Mouse (Mus musculus) adrenal gland, adult 8-10 months (tissue): ENCODE measurements around the gene Tanc1. TPM values are rescaled to one million over a fixed set of nuclear protein-coding genes. Genes with fewer than 3 reads are reported as not detected.
A peak's percentile ranks its signal among the peaks of the same experiment; 100 is the strongest.

Source experiments
- DNase-seq: peaks from one replicate; pipeline ENCODE4 v3.0.0; 2022
- total RNA-seq, 4 experiments: library from RNA; stranded (reverse); gene quantifications; 2 replicates each; pipeline ENCODE4 v1.2.4; 2022

Gene Tanc1
- total RNA-seq, 4 experiments from 2014 or later, result 17.4 to 31.0 (median 23.9) TPM

DNA sequence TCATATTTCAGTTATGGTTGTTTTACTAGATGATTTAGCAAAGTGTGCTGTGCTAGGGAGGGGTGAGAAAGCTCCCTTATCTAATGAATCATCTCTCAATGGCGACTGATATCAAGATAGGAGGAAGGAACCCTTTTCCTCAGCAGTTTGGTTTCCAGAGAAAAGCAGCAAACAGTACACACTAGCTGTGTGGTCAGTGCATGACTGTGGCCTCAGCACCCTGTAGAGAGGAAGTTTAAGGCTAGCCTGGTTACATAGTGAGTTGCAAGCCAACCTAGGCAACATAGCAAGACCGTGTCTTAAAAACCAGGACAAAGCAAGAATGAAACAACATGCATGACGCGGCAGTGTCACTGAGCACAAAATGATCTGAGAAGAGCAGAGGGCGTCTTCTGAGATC, 150.4 kb downstream of the Tanc1 start:
- no peak for DNase-seq

DNA sequence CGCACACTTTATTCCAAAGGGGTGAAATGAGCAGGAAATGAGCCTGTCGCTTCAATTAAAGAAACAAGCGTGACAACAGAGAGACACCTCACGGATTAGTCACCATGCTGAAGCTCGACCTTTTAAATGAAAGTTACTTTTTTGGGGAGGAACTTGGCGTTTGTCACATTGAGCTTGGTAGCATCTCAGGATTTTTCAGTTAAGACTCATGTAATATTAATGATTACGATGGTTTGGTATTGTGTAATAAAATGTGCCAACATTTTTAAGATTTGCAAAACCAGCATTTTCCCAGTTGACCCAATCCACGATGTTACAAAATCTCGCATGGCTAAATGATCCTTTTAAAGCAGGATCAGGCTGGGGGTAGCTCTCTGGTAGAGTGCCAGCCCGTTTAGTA, 153.8 kb downstream of the Tanc1 start:
- DNase-seq, result no peak

DNA sequence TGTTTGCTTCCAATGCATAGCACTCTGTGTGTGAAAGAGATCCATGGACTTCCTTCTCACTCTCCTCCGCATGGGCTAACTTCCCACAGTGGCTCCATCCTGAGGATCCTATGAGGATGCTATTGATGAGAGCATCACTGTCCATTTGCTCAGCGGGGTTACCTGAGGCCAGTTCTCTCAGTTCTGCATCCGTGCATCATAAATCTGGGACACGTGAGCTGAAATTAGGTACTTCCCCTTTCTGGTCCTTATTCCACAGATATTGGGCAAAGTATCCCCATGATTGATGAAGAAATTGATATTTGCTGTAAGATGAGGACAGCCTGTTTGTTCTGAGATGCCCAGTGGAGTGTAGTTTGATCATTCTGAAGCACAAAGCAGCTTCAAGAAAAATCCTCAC, 156.1 kb downstream of the Tanc1 start:
- DNase-seq, result no peak

DNA sequence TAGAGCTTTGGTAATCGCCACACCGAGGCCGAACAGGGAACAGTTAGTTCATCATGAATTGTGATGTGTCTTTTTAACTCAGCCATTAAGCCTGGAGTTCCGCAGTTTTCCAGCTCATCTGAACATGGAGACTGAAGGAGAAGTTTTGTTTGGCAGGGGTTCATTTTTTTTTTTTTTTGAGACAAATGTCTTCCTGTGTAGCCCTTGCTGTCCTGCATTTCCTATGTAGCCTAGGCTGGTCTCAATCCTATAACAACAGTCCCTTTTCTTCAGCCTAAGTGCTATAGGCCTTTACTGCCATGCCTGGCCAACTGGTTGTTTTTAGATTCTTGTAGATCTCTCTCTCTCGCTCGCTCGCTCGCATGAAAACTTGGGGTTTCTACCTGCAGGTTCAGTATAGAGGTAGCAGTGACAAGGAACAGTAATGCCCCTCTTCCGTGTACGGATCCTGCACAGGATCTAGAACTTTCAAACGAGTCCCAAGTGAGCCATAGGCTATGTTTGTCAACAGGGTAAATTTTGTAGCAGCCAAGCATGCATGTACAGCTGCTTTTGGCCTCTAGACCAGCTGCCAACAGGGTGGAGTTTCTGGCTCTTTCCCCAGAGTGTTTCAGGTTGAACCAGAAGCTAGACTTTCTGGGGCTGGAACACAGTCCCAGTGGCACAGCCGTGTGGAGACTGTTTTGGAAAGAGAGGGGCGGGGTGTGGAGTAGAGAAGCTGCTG, 157.0 kb downstream of the Tanc1 start:
- DNase-seq, result no peak

DNA sequence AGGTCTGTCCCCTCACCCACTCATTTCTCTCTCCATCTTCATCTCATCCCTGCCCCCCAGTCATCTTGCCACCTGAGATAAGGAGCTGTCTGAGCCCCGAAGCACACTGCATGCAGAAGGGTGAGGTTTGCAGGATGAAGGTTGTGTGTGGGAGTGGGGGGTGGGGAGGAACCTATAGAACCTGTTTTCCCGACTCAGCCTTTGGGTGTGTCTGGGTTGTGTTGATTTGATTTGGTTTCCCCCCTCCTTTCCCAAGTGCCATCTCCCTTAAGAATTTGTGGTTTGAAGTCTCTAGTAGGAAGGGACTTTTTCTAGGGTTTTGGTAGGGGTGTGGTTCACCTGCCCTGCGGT, 157.5 kb downstream of the Tanc1 start:
- DNase-seq, result no peak

DNA sequence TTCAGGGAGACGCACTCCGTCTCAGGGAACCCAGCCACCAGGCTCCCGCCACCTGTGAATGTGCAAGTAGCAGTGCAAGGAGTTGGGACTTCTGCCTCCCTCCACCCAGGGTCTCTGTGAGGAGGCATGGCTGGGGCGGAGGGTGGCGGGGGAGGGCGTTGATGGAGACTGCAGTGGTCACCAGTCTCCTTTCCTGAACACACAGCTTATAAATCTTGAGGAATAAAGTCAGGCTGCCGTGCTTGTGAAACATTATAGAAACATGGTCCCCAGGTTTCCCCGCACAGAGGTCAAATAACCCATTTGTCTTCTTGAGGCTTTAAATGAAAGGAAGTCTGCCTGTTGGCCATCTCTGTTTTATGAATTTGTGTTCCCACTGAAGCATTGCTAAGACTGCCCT, 159.9 kb downstream of the Tanc1 start:
- DNase-seq, result no peak

DNA sequence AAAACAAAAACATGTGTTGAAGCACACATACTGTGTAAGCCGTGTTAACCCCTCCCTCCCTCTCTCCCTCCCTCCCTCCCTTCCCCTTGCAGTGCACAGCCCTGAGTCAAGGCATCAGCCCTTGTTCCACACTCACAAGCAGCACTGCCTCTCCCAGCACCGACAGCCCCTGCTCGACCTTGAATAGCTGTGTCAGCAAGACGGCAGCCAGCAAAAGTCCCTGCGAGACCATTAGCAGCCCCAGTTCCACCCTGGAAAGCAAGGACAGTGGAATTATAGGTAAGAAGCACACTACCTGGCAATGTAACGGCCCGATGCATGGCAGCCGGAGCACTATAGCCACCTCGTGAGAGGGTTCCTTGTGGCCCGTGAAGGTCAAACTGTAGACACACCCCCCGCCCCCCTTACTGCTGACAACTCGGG, 160.4 kb downstream of the Tanc1 start:
- peak; percentile 58 for DNase-seq

DNA sequence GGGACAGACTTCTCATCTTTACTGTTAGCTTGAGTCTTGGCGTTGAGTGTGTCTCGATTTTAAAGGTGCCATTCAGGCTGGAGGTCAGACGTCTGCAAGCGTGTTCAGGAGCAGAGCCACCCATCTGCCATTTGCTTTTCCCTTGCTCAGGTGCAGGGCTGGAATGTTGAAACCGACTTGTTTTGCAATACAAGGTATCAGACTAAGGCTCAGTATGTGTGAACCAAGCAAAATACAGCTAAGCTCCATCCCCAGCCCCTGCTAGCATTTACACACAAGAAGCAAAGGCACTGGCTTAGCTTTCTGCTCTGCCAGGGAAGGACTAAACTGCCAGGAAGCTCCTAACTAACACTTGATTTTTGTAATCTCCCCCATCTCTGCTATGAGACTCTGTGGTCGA, 162.5 kb downstream of the Tanc1 start:
- DNase-seq, result no peak

DNA sequence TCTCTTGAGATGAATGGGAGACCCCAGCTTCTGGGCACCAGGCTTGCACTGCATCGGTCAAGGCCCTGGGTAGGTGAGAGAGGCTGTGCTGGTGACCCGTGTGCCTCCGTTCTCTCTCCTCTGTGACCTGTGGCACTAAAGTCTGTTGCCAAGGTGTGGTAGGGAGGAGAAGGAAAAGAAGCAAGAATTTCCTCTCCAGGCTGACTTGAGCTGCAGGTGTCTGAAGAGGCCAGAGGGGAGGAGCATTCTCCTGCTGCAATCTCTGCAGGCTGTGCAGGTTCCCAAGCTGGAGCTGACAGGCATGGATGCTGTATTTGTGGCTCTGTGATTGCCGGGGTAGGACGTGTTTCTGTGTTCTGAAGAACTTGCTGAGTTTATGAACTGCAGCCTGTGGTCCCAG, 163.3 kb downstream of the Tanc1 start:
- DNase-seq, result no peak

DNA sequence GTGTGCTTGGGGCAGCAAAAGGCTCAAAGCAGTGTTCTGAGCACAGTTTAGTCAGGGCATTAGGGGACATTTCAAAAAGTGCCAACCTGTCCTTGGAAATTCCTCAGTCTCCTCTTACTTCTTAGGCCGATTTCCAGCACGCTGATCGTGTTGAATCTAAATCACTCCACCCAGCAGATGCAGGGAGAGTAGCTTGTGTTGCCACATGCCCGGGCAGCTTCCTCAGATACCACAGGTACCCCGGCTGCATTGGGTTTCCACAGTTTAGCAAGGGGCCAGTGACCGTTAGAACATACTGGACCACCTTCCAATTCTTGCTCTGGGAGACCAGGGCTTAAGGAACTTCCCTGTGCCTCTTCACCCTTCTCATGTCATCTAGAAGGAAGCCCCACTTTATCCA, 164.0 kb downstream of the Tanc1 start:
- DNase-seq, result no peak

DNA sequence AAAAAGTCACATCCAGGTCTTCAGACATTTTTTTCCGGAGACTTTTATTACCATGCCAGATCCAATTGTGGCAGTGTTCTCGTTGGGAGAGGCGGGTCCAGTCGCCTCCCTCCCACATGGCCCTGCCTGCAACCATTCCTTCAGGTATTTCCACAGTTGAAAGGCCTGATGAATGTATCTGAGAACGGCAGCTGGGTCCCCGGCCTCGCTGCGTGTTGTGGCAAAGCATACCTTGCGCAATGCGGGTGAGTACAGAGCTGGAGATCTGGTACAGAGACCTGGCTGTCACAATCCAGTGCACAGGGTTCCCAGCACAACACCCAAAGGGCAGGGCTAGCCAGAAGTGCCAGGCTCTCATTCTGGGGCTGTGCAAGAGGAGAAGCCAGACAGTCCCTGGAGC, 167.5 kb downstream of the Tanc1 start:
- DNase-seq, result peak; percentile 19

DNA sequence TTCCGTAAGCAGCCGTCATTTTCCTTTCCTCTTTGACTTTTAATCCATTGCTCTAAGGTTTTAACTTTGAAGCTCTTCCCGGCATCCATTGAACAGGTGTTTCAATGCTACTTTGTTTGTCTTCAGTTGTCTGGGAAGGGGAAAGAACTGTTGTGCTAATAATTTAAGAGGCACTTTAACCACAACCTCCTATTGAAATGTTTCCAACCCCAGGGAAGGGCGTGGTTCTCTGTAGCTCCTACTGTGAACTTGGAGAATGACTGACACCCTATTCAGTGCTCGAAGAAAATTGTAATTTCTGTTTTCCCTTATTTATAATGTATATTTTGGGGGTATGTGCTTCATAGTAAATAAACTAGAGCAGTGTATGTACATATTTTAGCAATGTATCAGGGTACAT, 168.4 kb downstream of the Tanc1 start:
- DNase-seq, result no peak

DNA sequence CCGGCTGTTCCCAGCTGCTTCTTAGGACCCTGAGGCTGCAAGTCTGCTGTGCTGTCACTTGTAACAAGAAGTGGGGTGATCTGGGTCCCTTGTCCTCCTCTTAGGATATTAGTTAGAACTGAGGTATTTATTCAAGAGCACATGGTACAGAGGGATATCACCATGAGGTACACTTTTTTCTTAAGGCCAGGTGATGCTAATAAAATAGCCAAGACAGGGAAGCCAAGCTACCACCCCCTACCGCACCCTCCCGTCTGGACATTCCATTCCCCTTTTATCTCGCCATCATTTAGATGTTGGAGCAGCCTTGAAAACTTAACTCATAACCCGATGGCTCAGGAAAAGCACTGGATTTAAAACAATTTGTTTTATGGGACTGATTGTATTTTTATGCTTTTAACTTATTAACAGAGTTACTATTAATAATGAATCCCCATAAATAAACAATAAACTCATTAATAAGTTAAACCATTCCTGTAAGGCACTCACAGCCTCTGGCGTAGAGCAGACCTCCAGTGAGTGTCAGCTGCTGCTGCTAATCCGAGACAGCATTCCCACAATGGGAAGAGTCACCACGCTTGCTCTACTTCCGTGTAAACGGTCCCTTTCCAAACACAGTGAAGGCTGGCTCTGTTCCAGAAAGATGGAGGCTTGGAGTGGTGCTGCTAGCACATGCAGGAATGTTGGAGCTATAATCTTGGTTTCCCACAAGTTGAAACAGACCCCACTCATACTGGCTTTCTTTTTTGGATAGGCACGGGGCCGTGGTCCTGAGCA, 171.4 kb downstream of the Tanc1 start:
- no peak for DNase-seq

DNA sequence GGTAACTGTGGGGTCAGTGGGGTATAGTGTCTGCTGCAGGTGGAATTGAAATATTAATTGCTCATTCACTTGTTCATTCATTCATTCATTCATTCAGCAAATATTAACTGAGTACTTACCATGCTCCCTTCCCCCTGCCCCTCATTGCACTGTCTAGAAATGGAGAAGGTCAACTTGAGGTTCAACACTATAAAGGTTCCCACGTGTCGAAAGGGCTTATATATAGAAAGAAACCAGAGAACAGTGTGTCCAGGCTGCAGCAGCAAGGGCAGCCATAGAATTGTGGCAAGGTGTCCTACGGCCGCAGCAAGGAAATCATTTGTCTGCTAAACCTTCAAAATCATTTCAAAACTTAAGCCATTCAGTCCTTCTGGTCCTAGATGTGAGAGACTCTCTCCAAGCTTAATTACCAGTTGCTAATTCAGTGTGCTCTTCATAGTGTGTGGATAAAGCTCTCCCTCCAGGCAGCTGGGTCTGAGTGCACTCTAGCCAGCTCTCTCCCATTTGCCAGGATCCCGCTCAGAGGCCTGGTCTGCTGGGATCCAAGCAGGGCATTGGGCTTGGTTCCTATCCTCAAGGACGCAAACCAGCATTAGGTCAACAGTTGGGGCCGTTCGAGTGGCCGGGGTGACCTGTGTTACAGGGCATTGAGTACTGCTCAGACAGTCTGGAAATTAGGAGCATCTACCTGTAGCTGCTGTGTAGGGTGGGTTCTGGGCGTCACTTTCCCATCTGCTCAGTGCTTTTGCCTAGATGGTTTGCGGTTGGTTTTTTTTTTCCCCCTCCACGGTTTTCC, 172.2 kb downstream of the Tanc1 start:
- no peak for DNase-seq

DNA sequence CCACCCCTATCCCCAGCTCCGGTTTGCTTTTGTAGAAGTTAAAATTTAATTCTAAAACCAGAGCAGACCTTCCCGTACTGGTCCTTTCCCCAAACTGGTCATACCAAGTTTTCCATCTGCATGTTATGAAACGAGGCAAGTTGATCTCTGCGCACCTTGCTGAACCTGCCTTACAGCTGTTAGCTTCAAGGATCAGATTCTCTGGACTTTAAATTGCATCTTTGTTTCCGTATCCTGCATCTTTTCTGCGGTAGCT, 172.7 kb downstream of the Tanc1 start:
- DNase-seq, result no peak

DNA sequence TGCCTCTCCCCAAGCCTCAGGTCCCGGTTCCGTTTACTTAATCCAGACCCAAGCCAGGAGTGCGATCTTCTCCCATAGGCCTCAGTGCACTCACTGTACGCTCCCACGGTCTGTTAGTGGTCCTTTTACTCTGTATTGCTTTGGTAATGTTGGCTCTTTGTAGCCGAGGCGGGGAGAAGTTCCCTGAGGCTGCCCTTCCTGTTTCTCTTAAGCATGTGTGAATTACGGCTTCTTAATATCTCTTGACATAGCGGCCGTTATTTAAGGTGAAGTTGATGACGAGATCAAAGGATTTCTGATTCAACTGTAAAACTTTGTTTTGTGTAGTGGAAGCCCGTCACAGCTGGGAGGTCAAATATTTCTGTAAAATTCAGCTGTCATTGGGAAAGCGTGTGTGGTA, 173.8 kb downstream of the Tanc1 start:
- no peak for DNase-seq

DNA sequence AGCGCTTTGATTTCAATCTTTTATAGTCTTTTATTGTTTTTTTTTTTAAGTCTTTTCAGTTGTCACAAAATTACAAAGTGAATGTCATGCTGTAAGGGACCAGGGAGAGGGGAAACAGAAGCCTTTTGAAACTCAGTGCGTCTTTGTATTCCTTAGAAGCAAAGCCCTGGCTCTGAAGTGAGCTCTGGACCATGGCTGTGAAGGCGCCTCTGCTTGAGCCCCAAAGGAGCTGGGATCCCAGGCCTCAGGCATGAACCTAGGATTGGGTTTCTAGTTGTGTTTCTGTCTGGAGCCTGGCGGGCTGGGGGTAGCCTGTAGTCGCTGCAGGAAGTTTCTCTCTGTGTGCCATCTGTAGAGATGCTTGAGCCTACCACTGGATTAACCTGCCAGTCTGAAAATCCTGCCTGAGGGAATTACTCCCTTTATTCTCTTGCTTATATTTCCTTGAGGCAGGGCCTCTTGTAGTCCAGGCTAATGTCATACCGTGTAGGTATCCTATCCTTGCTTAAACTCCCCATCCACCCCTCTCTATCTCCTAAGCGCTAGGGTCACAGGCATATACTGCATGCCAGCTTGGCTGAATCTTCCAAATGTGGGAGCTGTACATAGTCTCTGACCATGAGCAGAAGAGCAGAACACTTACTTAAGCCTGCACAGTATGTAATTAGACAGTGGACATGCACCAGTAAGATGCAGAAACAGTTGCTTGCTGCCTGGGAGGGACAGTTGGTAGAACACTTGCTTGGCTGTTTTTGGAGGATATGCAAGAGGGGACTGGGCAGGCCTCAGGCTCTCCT, 177.1 kb downstream of the Tanc1 start:
- no peak for DNase-seq

DNA sequence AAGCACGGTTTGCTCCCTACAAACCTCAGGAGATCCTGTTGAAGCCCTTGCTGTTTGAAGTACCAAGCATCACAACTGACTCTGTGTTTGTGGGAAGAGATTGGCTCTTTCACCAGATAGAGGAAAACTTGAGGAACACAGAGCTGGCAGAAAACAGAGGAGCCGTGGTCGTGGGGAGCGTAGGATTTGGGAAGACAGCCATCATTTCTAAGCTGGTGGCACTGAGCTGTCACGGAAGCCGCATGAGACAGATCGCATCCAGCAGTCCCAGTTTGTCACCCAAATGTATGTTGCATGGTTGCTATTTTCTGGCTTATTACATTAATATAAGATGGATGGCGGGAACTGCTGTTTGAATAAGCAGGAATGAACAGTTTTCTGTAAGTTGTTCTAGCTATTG, 179.8 kb downstream of the Tanc1 start:
- no peak for DNase-seq

DNA sequence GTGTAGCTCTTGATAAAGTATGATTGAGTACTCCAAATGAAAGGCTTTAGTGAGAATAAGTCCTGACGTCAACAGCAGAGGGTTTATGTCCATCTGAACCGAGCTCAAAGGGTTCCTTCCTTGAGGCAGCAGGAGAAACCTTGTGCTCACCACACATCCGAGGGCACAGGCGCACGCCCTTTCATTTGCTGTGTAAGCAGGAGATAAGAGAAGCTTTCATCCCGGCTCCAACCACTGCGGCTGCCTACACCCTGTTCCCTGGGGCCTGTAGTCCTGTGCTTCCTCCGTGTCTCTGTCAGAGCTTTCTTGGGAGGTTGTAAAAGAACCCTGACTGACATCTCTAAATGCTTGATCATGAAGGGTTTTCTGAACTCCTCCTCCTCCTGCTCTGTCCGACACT, 181.5 kb downstream of the Tanc1 start:
- DNase-seq, result no peak

DNA sequence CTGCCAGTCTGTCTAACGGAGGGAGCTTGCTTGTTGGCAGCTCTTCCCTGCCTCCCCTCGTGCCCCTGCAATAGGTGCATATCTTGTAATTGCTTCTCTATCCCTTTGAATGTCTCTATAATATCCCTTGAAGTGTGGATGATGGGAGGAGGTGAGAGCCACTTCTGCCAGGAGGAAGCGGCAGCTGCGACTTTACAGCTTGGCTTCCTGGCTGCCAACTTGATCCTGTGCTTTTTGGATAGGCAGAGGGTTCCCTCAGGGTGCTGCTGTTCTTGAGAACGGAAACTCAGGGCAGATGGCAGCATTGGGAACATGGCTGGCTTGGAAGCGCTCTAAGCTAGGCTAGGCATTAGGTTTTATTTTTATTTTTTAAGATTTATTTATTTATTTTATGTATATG, 183.0 kb downstream of the Tanc1 start:
- no peak for DNase-seq

DNA sequence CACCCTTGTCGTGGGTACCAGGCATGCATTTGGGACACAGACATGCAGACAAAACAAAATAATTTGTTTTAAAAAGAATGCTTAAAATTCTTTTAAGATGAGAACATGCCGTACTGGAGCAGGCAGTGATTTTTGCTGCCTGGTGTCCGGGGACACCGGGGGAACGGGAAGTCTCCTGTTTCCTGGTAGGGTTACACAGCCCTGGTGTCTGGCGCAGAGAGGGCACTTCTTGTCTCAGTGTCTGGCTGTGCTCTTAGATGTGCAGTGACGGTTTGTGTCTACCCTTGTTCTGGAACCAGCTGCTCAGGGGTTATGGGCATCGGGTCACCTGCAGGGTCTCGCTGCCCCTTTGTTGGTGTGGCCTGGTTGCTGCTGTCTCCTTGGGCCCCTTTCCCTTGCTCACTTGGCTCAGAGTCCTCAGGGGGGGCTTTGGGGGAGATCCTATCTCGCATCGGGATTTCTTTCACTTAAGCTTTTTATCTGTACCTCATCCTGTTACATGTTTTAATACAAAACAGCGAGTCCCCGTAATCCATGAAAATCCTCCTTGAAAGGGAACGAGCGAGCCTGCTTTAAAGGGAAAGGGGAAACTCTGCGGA, 187.2 kb downstream of the Tanc1 start:
- DNase-seq, result no peak

DNA sequence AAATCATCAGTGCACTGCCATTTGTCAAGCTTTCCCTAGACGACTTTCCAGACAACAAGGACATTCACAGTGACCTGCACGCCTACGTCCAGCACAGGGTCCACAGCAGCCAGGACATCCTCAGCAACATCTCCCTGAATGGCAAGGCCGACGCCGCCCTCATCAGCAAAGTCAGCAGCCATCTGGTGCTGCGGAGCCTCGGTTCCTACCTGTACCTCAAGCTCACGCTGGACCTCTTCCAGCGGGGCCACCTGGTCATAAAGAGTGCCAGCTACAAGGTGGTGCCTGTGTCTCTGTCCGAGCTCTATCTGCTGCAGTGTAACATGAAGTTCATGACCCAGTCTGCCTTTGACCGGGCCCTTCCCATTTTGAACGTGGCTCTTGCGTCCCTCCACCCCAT, 187.7 kb downstream of the Tanc1 start:
- DNase-seq, result no peak
